Mouse (Mus musculus) spleen, embryonic (tissue): ENCODE measurements around the gene Ebf1.

ENCODE experiments used
- CTCF ChIA-PET: fragments of 350-600 bp; sonication (Branson Sonifier 250); formaldehyde crosslinking; loops from one replicate; lab custom pipeline; 2022; lab: Charles Lee

Gene Ebf1

DNA sequence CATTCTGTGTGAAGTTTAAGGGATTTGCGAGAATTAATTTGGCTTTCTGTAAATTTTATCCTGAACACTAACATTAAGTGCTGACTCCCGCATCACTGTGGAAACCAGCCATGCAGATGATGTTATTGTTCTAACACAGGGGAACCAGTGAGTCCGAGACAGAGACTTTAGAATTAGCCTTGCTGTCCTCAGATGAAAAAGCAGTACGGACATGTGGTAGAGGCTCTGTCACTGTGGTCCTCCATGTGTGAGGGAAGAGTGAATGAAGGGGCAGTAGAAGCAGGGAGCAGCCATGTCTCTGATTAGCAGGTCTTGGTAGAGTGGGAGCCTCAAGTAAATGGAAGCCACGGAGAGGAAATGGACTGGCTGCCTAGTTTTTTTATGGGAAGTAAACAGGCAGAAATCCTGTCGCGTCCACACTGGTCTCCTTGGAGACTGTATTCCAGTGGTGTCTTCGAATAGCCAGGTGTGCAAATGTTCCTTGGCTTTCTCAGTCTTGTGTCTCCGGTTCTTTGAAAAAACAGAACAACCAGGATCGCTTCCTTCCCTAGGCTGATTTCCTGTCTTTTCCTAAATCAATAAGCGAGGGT, 84.2 kb downstream of the Ebf1 start:
- CTCF ChIA-PET = no interaction called here

GRCm38 (mm10) chr11:44701864-44702263, 84.7 kb downstream of the Ebf1 start:
- CTCF ChIA-PET = no interaction called here

- CTCF ChIA-PET = no interaction called here
These were observed 85.8 kb downstream of the Ebf1 start for GRCm38 (mm10) chr11:44702716-44703486.

- CTCF ChIA-PET = no interaction called here
These were observed 86.8 kb downstream of the Ebf1 start for GRCm38 (mm10) chr11:44703951-44704350.

DNA sequence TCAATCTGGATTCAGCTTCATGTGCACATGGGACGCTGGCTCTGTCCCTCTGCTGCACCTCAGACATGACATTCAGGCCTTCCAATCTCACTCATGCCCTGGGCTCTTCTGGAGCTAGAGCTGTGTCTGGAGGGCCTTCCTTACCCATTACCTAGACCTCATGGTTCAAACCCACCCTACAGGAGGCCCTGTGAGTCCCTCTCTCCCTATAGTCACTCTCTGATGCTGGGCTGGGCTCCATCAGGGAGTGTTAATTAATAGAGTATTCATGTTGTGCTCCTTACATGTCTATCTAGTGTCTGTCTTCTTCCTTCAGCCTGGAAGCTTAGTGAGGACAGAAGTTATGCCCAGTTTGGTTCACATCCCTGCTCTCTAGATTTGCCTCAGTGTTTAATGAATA, 88.7 kb downstream of the Ebf1 start:
- CTCF ChIA-PET = no interaction called here

DNA sequence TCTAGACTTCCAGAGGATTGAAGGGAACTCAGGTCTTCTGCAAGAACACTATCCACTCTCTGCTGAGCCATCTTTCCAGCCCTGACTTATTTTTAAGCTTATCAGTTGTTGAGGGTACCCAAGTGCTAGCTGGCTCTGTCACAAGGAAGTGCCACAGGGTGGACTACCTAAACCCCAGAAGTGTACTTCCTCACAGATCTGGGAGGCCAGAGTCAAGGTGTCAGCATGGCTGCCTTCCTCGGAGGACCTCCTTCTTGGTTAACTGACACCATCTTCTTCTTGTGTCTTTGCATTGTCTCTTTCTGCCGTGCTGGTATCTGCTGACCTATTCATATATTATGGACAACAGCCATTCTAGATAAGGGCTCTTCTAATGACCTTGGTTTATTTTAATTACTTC, 89.3 kb downstream of the Ebf1 start:
- CTCF ChIA-PET = interaction anchor here (0.7 kb wide), 1 partner anchor 1422 kb away, joined by 4 read pairs; no protein-coding TSS in a partner anchor

- CTCF ChIA-PET = interaction anchor here (0.7 kb wide), 1 partner anchor 60 kb away, joined by 3 read pairs; no protein-coding TSS in a partner anchor
These were observed 90.5 kb downstream of the Ebf1 start for GRCm38 (mm10) chr11:44707381-44708289.

DNA sequence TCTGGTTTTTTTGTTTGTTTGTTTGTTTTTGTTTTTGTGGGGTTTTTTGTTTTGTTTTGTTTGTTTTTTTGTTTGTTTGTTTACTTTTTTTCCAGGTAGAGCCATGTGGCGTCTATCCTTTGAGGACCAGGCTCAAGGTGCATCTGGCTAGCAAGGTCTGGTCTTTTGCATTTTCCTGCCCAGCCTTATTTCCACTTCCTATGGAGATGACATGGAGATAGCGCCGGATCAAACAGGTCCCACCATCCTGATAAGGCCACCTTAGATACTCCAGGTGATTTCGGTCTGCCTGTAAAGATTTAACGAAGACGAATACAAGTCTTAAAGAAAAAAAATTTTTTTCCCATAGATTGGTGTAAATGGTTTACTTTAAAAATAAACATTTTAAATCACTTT, 91.2 kb downstream of the Ebf1 start:
- CTCF ChIA-PET = interaction anchor here (0.7 kb wide), 1 partner anchor 59 kb away, joined by 3 read pairs; no protein-coding TSS in a partner anchor

- CTCF ChIA-PET = interaction anchor here (0.6 kb wide), 1 partner anchor 19 kb away, joined by 4 read pairs; no protein-coding TSS in a partner anchor
These were observed 92.0 kb downstream of the Ebf1 start for GRCm38 (mm10) chr11:44709073-44709618.

DNA sequence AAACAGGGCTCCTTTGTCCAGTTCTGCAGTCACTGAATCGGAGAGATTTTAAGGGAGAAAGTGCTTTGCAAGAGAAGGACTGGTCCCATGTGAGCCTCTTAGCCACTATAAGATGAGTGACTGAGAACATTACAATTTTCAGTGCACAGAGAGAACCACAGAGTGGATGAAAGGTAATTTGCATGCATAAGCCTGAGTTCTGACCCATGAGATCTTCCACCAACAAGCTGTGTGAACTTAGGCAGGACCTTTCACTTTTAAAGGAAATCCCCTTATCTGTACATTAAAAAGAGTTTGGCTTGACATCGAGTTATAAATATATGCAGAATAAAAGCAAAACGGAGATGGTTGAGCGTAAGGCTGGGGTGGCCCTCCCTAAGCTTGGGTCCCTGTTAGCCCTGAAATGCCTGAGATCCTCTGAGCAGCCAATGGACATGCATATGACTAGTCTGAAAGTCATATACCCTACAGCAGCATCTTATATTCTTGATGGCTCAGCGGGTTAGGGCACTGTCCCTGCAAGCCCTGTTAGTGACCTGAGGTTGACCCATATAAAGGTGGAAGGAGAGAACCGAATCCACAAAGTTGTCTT, 92.8 kb downstream of the Ebf1 start:
- CTCF ChIA-PET = no interaction called here

DNA sequence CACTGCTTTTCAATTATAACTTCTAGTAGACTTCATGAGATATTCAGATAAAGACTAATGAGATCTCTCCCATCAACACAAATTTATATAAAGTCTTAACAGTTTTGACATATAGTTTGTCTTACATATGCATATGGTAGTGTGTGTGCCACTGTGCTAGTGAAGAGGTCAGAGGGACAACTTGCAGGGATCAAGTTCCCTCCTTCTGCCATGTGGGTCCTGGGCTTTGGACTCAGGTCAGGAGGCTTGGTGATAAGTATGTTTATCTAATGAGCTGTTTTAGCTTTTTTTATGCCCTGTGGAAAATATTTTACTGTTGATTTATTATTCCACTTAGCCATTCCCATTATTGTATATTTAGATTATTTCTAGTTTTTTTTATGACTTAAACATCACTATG, 93.7 kb downstream of the Ebf1 start:
- CTCF ChIA-PET = no interaction called here

DNA sequence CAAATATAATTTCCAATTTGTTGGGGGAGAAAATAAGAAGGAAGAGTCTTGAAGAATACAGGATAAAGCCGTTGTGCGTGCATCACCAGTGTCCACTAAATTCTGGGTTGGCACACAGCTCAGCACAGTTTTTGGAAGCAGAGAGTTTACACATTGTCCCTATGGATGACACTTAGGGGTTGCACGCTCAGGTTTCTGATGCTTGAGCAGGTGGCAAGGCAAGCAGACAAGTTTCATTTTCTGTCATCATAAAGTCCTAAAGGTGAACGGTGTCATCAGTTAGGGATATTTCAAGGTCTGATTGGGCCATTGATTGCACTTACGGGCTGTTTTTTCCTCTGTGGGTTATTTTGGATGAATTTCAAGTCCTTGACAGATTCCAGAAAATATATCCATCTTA, 97.1 kb downstream of the Ebf1 start:
- CTCF ChIA-PET = no interaction called here

- CTCF ChIA-PET = no interaction called here
These were observed 98.7 kb downstream of the Ebf1 start for GRCm38 (mm10) chr11:44715776-44716175.

- CTCF ChIA-PET = interaction anchor here (0.5 kb wide), 1 partner anchor 1351 kb away, joined by 24 read pairs; no protein-coding TSS in a partner anchor
These were observed 99.8 kb downstream of the Ebf1 start for GRCm38 (mm10) chr11:44716928-44717327.

DNA sequence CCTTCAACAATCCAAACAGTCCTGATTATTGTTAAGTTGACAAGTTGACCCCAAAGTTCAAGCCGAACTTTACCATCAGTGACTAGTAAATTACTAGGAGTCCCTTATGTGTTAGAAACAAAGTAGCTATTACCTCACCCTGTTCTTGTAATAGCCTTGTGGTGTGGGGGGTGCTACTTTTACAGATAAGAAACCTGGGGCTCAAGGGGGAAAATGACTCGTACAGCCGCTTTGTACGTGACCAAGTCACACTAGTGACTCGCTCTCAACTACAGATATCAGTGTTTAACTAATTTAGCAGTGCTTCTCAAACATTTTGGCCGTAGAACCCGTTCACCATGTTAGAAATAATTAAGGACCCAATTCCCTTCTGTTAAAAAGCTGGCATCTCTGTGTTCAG, 100.5 kb downstream of the Ebf1 start:
- CTCF ChIA-PET = interaction anchor here (0.6 kb wide), 1 partner anchor 289 kb away, joined by 4 read pairs; no protein-coding TSS in a partner anchor

- CTCF ChIA-PET = interaction anchor here (0.9 kb wide), 1 partner anchor 771 kb away, joined by 3 read pairs; no protein-coding TSS in a partner anchor
These were observed 104.9 kb downstream of the Ebf1 start for GRCm38 (mm10) chr11:44721976-44722375.

DNA sequence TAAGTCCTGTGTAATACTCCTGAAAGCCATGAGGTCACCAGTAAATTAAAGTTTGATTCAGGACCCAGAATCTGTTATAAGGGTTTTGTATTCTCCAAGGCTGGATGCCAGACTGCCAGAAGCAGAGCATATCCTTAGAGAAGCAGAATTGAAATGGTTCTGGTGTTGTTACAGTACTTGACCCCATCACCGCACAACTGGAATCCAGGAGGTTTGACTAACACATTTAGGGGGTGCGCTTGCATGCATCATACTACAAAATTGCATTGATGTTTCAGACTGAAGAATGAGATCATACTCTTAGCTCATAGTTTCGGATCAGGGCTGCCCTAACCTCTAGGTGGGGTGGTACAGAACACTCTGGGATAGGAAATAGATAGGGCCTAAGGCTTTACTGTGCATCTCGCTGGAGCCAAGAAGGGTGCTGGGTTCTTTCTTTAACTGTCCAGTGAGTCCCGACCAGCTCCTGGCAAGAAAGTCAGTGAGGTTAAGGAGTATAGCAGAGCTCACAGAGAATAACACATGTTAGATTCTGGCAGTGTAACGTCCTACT, 106.9 kb downstream of the Ebf1 start:
- CTCF ChIA-PET = no interaction called here

GRCm38 (mm10) chr11:44725732-44726131, 108.6 kb downstream of the Ebf1 start:
- CTCF ChIA-PET = no interaction called here

GRCm38 (mm10) chr11:44727376-44727775, 110.3 kb downstream of the Ebf1 start:
- CTCF ChIA-PET = no interaction called here

- CTCF ChIA-PET = no interaction called here
These were observed 110.7 kb downstream of the Ebf1 start for GRCm38 (mm10) chr11:44727821-44728220.

DNA sequence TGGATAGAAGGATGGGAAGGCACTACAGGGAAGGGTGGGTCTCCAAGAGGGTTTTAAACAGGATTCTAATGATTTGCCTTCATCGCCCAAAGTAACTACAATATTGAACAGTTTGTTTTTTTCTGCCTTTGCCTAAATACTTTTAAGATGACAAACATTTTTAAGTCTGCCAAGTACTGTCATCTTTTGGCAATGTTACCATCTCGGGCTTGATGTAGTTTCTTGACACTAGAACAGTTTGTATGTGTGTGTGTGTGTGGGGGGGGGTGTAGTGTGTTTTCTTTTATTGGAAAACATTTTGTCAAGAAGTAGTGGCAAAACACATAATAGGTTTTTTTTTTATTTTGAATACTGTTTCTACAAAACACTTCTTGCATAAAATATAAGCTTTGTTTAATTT, 111.2 kb downstream of the Ebf1 start:
- CTCF ChIA-PET = interaction anchor here (0.7 kb wide), 1 partner anchor 19 kb away, joined by 4 read pairs; no protein-coding TSS in a partner anchor
